Mouse (Mus musculus) megakaryocyte, embryonic 14.5 days (primary cell): ENCODE results near the gene Acta2. TPM values are rescaled to one million over a fixed set of nuclear protein-coding genes. Genes with fewer than 3 reads are reported as not detected.
"Not testable (repeated sequence)": the region's sequence is repeated elsewhere in the genome, so short reads cannot be mapped to it uniquely, and the experiment has no call there.

Experiments
- H3K27me3 ChIP-seq: replicated peaks from 2 replicates; pipeline ENCODE3; 2012; ENCODE audit warnings: inconsistent platforms
- H3K36me3 ChIP-seq: replicated peaks from 2 replicates; pipeline ENCODE3; 2012; ENCODE audit warnings: low read length, inconsistent platforms, mixed read lengths
- H3K4me1 ChIP-seq: 2 replicates; pipeline ENCODE4 v1.6.1; 2012; ENCODE audit warnings: inconsistent platforms
- H3K4me3 ChIP-seq: replicated peaks from 2 replicates; pipeline ENCODE3; 2012; ENCODE audit warnings: moderate library complexity, mild to moderate bottlenecking, inconsistent platforms
- H3K9me3 ChIP-seq: 2 replicates; pipeline ENCODE4 v1.6.1; 2012; ENCODE audit warnings: inconsistent platforms
- FLI1 ChIP-seq: IDR thresholded peaks from 2 replicates; pipeline ENCODE4 v1.6.1; 2012; ENCODE audit warnings: low read length, inconsistent platforms, mixed read lengths
- GATA1 ChIP-seq: IDR thresholded peaks from 3 replicates; pipeline ENCODE4 v1.6.1; 2012; ENCODE audit warnings: mixed read lengths, low read length, inconsistent platforms, borderline replicate concordance
- polyA plus RNA-seq: library from polyadenylated mRNA; stranded (reverse); fragments of >175 nt; gene quantifications from 2 replicates; pipeline ENCODE4 v1.2.3, GENCODE M21; 2012; ENCODE audit warnings: low replicate concordance; ENCODE audit not compliant: insufficient read depth

The Acta2 gene
- polyA plus RNA-seq, 1 experiment = not detected

GRCm38 (mm10) chr19:34209930-34210581, 45.3 kb downstream of the Acta2 start:
- TF ChIP-seq GATA1 = no peak
- TF ChIP-seq FLI1 = no peak
- H3K9me3 ChIP-seq = no peaks in the 10 kb centered on the region

GRCm38 (mm10) chr19:34209031-34209430, 46.4 kb downstream of the Acta2 start:
- H3K9me3 ChIP-seq = no peaks in the 10 kb centered on the region
- TF ChIP-seq FLI1 = no peak
- TF ChIP-seq GATA1 = no peak
- peaks cover 4% of the 10 kb centered on the region; the same call in 1 of the 2 replicates for H3K4me1 ChIP-seq
- no peak overlapping the region for H3K4me3 ChIP-seq
- H3K27me3 ChIP-seq = no peaks in the 10 kb centered on the region
- peaks cover 2% of the 10 kb centered on the region for H3K36me3 ChIP-seq

More at GRCm38 (mm10) chr19:34209930-34210581, 45.3 kb downstream of the Acta2 start:
- H3K4me3 ChIP-seq = no peak overlapping the region
- no peaks in the 10 kb centered on the region for H3K27me3 ChIP-seq
- H3K4me1 ChIP-seq = peaks cover 11% of the 10 kb centered on the region
- peaks cover 6% of the 10 kb centered on the region for H3K36me3 ChIP-seq

- no peak for TF ChIP-seq GATA1
- no peak for TF ChIP-seq FLI1
- H3K36me3 ChIP-seq = no peaks in the 10 kb centered on the region
- H3K27me3 ChIP-seq = no peaks in the 10 kb centered on the region
- H3K4me1 ChIP-seq = peaks cover 2% of the 10 kb centered on the region; the same call in 1 of the 2 replicates
- no peak overlapping the region for H3K4me3 ChIP-seq
- H3K9me3 ChIP-seq = no peaks in the 10 kb centered on the region
Observed at GRCm38 (mm10) chr19:34206760-34207440, 48.5 kb downstream of the Acta2 start.

- H3K4me1 ChIP-seq, H3K27me3 ChIP-seq, H3K36me3 ChIP-seq, H3K4me3 ChIP-seq, H3K9me3 ChIP-seq: not testable (repeated sequence)
Observed at GRCm38 (mm10) chr19:34206128-34206527, 49.3 kb downstream of the Acta2 start.

GRCm38 (mm10) chr19:34202668-34203067, 52.7 kb downstream of the Acta2 start:
- no peak for TF ChIP-seq FLI1
- no peak for TF ChIP-seq GATA1
- Histone ChIP-seq H3K27me3 (no peaks in the 10 kb centered on the region), H3K4me3 (no peak overlapping the region), H3K36me3 (no peaks in the 10 kb centered on the region), H3K4me1 (peaks cover 13% of the 10 kb centered on the region), H3K9me3 (no peaks in the 10 kb centered on the region)

GRCm38 (mm10) chr19:34199488-34199887, 55.9 kb downstream of the Acta2 start:
- TF ChIP-seq GATA1 (no peak), FLI1 (no peak)
- Histone ChIP-seq H3K4me3 (no peak overlapping the region), H3K36me3 (no peaks in the 10 kb centered on the region), H3K4me1 (peaks cover 22% of the 10 kb centered on the region), H3K9me3 (no peaks in the 10 kb centered on the region), H3K27me3 (no peaks in the 10 kb centered on the region)

GRCm38 (mm10) chr19:34198901-34199300, 56.5 kb downstream of the Acta2 start:
- H3K36me3 ChIP-seq = no peaks in the 10 kb centered on the region
- no peak overlapping the region for H3K4me3 ChIP-seq
- no peaks in the 10 kb centered on the region for H3K27me3 ChIP-seq
- H3K9me3 ChIP-seq = no peaks in the 10 kb centered on the region
- peaks cover 28% of the 10 kb centered on the region for H3K4me1 ChIP-seq
- no peak for TF ChIP-seq FLI1
- no peak for TF ChIP-seq GATA1

- Histone ChIP-seq H3K27me3 (no peaks in the 10 kb centered on the region), H3K4me1 (peaks cover 33% of the 10 kb centered on the region), H3K9me3 (no peaks in the 10 kb centered on the region), H3K36me3 (no peaks in the 10 kb centered on the region), H3K4me3 (no peak overlapping the region)
- TF ChIP-seq GATA1 (no peak), FLI1 (no peak)
Observed at GRCm38 (mm10) chr19:34198066-34198465, 57.3 kb downstream of the Acta2 start.

GRCm38 (mm10) chr19:34195031-34195430, 60.4 kb downstream of the Acta2 start:
- Histone ChIP-seq H3K4me3 (no peak overlapping the region), H3K4me1 (peaks cover 46% of the 10 kb centered on the region), H3K9me3 (no peaks in the 10 kb centered on the region), H3K36me3 (no peaks in the 10 kb centered on the region), H3K27me3 (peaks cover 17% of the 10 kb centered on the region)
- TF ChIP-seq FLI1 = no peak
- no peak for TF ChIP-seq GATA1

- no peaks in the 10 kb centered on the region for H3K36me3 ChIP-seq
- H3K4me1 ChIP-seq = peaks cover 42% of the 10 kb centered on the region
- peaks cover 19% of the 10 kb centered on the region for H3K27me3 ChIP-seq
- peak overlapping the region; percentile 97 for H3K4me3 ChIP-seq
- TF ChIP-seq FLI1 (no peak), GATA1 (no peak)
- no peaks in the 10 kb centered on the region for H3K9me3 ChIP-seq
Observed at GRCm38 (mm10) chr19:34194132-34194745, 61.2 kb downstream of the Acta2 start.
